Mouse (Mus musculus): Measurements from ENCODE around the gene Zfp777.

Zfp777 gene

DNA sequence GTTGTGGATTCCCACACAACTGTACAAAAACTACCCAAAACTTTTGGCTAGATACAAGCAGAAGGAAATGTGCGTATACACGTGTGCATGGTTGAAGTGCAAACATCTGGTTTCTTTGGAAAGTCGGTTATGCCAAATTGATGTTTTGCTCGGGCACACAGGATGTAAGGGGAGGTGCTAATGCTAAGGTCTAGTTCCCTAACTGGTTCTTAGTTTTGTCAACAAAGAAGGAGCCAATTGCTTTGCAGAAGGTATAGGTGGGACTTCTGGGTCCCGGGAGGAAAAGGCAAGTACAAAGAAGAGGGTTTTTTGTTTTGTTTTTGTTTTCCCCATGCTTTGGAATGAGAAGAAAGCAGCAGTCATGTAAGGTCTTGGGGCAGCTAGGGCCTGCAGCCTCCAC is 24.6 kb upstream of the Zfp777 start:
- TF ChIP-seq POU5F1 (IDR thresholded peaks at IDR 0.05; ENCODE audit: borderline replicate concordance, low read length) (no peak), CTCF (conservative IDR thresholded peaks at IDR 0.05; ENCODE audit: low read length) (no peak), NANOG (IDR thresholded peaks at IDR 0.05; ENCODE audit: borderline replicate concordance, low read length) (no peak)
- Histone ChIP-seq H3K4me3 (replicated peaks; ENCODE audit: low read length) (no peak overlapping the region), H3K9me3 (ENCODE audit: low read length) (no peaks in the 10 kb centered on the region), H3K36me3 (ENCODE audit: insufficient read depth, low read length) (peaks cover 75% of the 10 kb centered on the region), H3K27me3 (ENCODE audit: insufficient read depth, low read length) (no peaks in the 10 kb centered on the region), H3K4me1 (replicated peaks; ENCODE audit: low read depth, low read length) (no peaks in the 10 kb centered on the region)

DNA sequence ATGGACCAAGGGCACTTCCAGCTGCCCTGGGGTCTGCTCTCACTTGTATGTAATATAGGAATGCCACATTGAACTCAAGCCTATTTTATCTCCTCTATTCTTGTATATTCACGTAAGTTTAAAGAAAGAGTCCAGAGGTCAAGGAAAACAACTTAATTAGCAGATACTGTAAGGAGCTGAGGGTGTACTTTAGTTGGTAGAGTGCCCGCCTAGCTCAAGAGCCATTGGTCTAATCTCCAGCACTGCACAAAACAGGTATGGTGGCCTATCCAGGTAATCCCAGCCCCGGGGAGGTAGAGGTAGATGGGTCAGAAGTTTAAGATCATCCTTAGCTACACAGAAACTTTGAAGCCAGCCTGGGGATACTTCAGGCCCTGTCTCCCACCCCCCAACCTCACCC is 18.8 kb upstream of the Zfp777 start:
- TF ChIP-seq NANOG (IDR thresholded peaks at IDR 0.05; ENCODE audit: borderline replicate concordance, low read length), result no peak
- no peak for TF ChIP-seq CTCF (conservative IDR thresholded peaks at IDR 0.05; ENCODE audit: low read length)
- no peak for TF ChIP-seq POU5F1 (IDR thresholded peaks at IDR 0.05; ENCODE audit: borderline replicate concordance, low read length)

DNA sequence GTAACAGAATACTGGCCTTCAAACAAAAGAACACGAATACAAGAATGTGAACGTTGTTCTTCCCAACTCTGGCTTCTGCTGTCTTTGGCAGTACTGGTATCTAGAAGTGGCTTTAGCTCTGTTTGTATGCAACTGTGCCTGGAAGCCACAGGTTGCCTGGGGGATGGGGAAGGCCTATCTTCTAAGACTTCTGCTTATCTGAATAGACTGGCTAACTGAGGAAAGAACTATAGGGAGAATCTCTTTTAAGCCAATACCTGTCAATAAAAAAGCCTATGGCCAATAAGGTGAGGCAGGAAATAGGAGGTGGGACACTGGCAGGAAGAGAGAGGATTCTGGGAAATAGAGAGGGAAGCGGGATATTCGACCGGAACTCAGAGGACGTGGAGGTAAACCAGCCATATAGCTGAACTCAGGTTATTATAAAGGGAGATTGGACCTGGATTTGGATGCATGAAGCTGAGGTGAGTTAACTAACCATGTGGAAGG is 16.9 kb upstream of the Zfp777 start:
- H3K4me3 ChIP-seq (replicated peaks; ENCODE audit: low read length), result peak overlapping the region; percentile 84
- TF ChIP-seq NANOG (IDR thresholded peaks at IDR 0.05; ENCODE audit: borderline replicate concordance, low read length) (no peak), CTCF (conservative IDR thresholded peaks at IDR 0.05; ENCODE audit: low read length) (no peak), POU5F1 (IDR thresholded peaks at IDR 0.05; ENCODE audit: borderline replicate concordance, low read length) (no peak)
- H3K27me3 ChIP-seq (ENCODE audit: insufficient read depth, low read length), result no peaks in the 10 kb centered on the region
- H3K4me1 ChIP-seq (replicated peaks; ENCODE audit: low read depth, low read length), result peaks cover 50% of the 10 kb centered on the region
- H3K36me3 ChIP-seq (ENCODE audit: insufficient read depth, low read length), result peaks cover 45% of the 10 kb centered on the region
- H3K9me3 ChIP-seq (ENCODE audit: low read length), result no peaks in the 10 kb centered on the region

More for the DNA sequence above, 18.8 kb upstream of the Zfp777 start:
- H3K9me3 ChIP-seq (ENCODE audit: low read length), result no peaks in the 10 kb centered on the region
- H3K27me3 ChIP-seq (ENCODE audit: insufficient read depth, low read length), result no peaks in the 10 kb centered on the region
- H3K4me3 ChIP-seq (replicated peaks; ENCODE audit: low read length), result no peak overlapping the region
- H3K4me1 ChIP-seq (replicated peaks; ENCODE audit: low read depth, low read length), result peaks cover 48% of the 10 kb centered on the region
- H3K36me3 ChIP-seq (ENCODE audit: insufficient read depth, low read length), result peaks cover 53% of the 10 kb centered on the region

DNA sequence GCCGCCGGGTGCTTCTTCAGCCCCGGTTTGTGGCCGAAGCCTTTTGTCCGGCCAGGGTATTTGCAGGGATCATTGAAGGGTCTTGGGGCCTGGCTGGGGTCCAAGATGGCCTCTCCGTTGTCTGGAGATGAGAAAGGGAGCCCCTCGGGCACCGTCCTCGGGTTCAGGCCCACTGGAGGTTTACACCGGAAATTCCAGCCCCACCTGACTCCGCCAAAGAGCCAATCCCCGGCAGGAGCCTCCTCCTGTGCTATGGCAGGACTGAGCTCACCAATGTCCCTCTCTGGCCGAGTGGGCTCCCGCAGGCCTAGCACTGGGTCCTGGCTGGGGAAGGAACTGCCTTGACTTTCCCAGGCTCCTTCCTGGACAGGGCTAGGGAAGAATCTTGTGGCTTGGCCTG is 15.7 kb upstream of the Zfp777 start:
- H3K9me3 ChIP-seq (ENCODE audit: low read length), result no peaks in the 10 kb centered on the region
- H3K36me3 ChIP-seq (ENCODE audit: insufficient read depth, low read length), result peaks cover 39% of the 10 kb centered on the region
- H3K4me3 ChIP-seq (replicated peaks; ENCODE audit: low read length), result peak overlapping the region; percentile 83
- no peaks in the 10 kb centered on the region for H3K27me3 ChIP-seq (ENCODE audit: insufficient read depth, low read length)
- no peak for TF ChIP-seq POU5F1 (IDR thresholded peaks at IDR 0.05; ENCODE audit: borderline replicate concordance, low read length)
- TF ChIP-seq NANOG (IDR thresholded peaks at IDR 0.05; ENCODE audit: borderline replicate concordance, low read length), result no peak
- no peak for TF ChIP-seq CTCF (conservative IDR thresholded peaks at IDR 0.05; ENCODE audit: low read length)
- H3K4me1 ChIP-seq (replicated peaks; ENCODE audit: low read depth, low read length), result peaks cover 50% of the 10 kb centered on the region

DNA sequence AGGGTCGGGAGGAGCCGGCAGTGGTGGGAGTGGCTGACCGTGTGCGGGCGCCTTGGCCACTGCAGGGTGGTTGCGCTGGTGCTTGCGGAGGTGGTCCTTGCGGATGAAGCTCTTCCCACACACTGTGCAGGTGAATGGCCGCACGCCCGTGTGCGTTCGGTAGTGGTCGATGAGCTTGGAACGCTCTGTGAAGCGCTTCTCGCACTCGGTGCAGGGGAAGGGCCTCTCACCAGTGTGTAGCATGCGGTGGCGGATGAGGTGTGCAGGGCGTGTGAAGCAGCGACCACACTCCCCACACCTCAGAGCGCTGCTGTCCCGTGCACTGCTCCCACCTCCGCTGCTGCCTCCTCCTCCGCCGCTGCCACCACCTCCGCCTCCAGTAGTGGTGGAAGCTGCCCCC is 15.2 kb upstream of the Zfp777 start:
- Histone ChIP-seq H3K4me1 (replicated peaks; ENCODE audit: low read depth, low read length) (peaks cover 50% of the 10 kb centered on the region), H3K9me3 (ENCODE audit: low read length) (no peaks in the 10 kb centered on the region), H3K36me3 (ENCODE audit: insufficient read depth, low read length) (peaks cover 34% of the 10 kb centered on the region), H3K4me3 (replicated peaks; ENCODE audit: low read length) (peak overlapping the region; percentile 83), H3K27me3 (ENCODE audit: insufficient read depth, low read length) (no peaks in the 10 kb centered on the region)
- TF ChIP-seq CTCF (conservative IDR thresholded peaks at IDR 0.05; ENCODE audit: low read length) (no peak), NANOG (IDR thresholded peaks at IDR 0.05; ENCODE audit: borderline replicate concordance, low read length) (no peak), POU5F1 (IDR thresholded peaks at IDR 0.05; ENCODE audit: borderline replicate concordance, low read length) (no peak)

DNA sequence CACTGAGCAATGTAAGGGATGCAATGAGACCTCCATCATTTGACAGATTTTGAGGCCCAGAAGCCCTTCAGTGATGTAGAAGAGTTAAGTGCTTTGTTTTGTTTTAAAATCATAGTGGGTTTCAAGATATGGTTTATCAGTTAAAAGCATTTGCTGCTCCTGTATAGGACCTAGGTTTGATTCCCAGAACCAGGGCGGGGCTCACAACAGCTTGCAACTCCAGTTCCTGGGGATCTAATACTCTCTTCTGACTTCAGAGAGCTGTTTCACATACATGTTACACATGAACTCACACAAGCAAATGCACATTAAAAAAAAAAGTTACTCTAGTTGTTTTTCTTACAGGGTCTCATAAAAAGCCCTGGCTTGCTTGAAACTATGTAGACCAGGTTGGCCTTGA is 12.2 kb upstream of the Zfp777 start:
- TF ChIP-seq POU5F1 (IDR thresholded peaks at IDR 0.05; ENCODE audit: borderline replicate concordance, low read length) (no peak), CTCF (conservative IDR thresholded peaks at IDR 0.05; ENCODE audit: low read length) (no peak), NANOG (IDR thresholded peaks at IDR 0.05; ENCODE audit: borderline replicate concordance, low read length) (no peak)
- Histone ChIP-seq H3K4me3 (replicated peaks; ENCODE audit: low read length) (no peak overlapping the region), H3K4me1 (replicated peaks; ENCODE audit: low read depth, low read length) (peaks cover 50% of the 10 kb centered on the region), H3K9me3 (ENCODE audit: low read length) (no peaks in the 10 kb centered on the region), H3K27me3 (ENCODE audit: insufficient read depth, low read length) (0 out of 2 replicates have a peak, but pooled peaks cover 2% of the 10 kb centered on the region), H3K36me3 (ENCODE audit: insufficient read depth, low read length) (peaks cover 12% of the 10 kb centered on the region)

DNA sequence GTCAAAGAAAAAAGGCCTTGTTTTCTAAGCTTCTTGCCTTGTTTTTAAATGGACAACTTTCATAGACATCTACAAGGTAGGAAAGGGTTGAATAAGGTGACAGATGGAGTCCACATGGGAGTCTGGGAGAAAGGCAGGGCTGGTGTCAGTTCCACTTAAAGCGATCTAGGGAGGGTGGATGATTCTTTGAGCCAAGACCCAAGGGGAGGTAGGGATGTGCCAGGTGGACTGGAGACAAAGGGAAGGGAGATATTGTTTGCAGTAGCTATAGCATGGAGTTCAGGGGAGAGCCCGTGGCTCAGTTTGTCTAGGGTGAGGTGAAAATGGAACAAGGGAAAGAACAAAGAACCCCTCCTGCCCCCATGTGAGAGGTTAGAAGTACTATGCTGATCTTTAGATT is 11.7 kb upstream of the Zfp777 start:
- 0 out of 2 replicates have a peak, but pooled peaks cover 2% of the 10 kb centered on the region for H3K27me3 ChIP-seq (ENCODE audit: insufficient read depth, low read length)
- peaks cover 48% of the 10 kb centered on the region for H3K4me1 ChIP-seq (replicated peaks; ENCODE audit: low read depth, low read length)
- no peak overlapping the region for H3K4me3 ChIP-seq (replicated peaks; ENCODE audit: low read length)
- H3K9me3 ChIP-seq (ENCODE audit: low read length), result no peaks in the 10 kb centered on the region
- TF ChIP-seq CTCF (conservative IDR thresholded peaks at IDR 0.05; ENCODE audit: low read length) (no peak), POU5F1 (IDR thresholded peaks at IDR 0.05; ENCODE audit: borderline replicate concordance, low read length) (no peak), NANOG (IDR thresholded peaks at IDR 0.05; ENCODE audit: borderline replicate concordance, low read length) (no peak)
- H3K36me3 ChIP-seq (ENCODE audit: insufficient read depth, low read length), result peaks cover 12% of the 10 kb centered on the region

DNA sequence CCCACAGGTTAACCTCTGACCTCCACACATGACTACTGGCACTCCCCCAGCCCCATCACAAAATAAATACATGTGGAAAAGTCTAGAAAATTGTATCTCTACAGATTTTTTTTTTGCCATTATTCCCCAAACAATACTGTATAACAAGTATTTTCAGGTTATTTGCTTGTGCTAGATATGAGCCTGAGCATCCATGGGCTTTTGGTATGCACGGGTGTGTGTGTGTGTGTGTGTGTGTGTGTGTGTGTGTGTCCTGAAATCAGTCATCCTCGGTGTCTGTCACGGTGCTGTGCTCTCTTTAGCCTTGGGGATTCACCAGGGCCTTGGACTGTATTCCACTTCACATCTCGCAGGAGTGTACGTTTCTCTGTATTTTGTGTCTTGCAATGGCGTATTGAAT is 3.4 kb upstream of the Zfp777 start:
- no peak for TF ChIP-seq POU5F1 (IDR thresholded peaks at IDR 0.05; ENCODE audit: borderline replicate concordance, low read length)
- no peak for TF ChIP-seq CTCF (conservative IDR thresholded peaks at IDR 0.05; ENCODE audit: low read length)
- peaks cover 12% of the 10 kb centered on the region for H3K27me3 ChIP-seq (ENCODE audit: insufficient read depth, low read length)
- no peaks in the 10 kb centered on the region for H3K36me3 ChIP-seq (ENCODE audit: insufficient read depth, low read length)
- H3K9me3 ChIP-seq (ENCODE audit: low read length), result no peaks in the 10 kb centered on the region
- H3K4me1 ChIP-seq (replicated peaks; ENCODE audit: low read depth, low read length), result peaks cover 24% of the 10 kb centered on the region
- H3K4me3 ChIP-seq (replicated peaks; ENCODE audit: low read length), result no peak overlapping the region

DNA sequence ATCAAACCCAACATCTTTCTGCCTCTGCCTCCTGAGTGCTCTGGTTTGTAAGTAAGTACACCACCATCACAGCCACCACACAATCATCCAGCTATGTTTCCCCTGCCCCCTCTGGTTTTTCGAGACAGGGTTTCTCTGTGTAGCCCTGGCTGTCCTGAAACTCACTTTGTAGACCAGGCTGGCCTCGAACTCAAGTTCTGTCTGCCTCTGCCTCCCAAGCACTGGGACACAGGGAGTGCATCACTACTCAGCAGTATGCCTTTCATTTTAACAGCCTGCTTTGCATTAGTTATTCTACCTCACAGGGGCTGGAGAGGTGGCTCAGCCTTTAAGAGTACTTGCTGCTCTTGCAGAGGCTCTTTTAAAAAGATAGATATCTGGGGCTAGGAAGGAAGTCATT is 3.0 kb upstream of the Zfp777 start:
- H3K36me3 ChIP-seq (ENCODE audit: insufficient read depth, low read length), result no peaks in the 10 kb centered on the region
- peaks cover 17% of the 10 kb centered on the region for H3K27me3 ChIP-seq (ENCODE audit: insufficient read depth, low read length)
- TF ChIP-seq NANOG (IDR thresholded peaks at IDR 0.05; ENCODE audit: borderline replicate concordance, low read length) (no peak), POU5F1 (IDR thresholded peaks at IDR 0.05; ENCODE audit: borderline replicate concordance, low read length) (no peak), CTCF (conservative IDR thresholded peaks at IDR 0.05; ENCODE audit: low read length) (no peak)
- H3K4me3 ChIP-seq (replicated peaks; ENCODE audit: low read length), result no peak overlapping the region
- H3K9me3 ChIP-seq (ENCODE audit: low read length), result no peaks in the 10 kb centered on the region
- peaks cover 24% of the 10 kb centered on the region for H3K4me1 ChIP-seq (replicated peaks; ENCODE audit: low read depth, low read length)

Data from E14TG2a.4 (cell line).